Mouse (Mus musculus) megakaryocyte, embryonic 14.5 days (primary cell): ENCODE measurements around the gene Arhgef11.

Source experiments
- FLI1 ChIP-seq: IDR thresholded peaks from 2 replicates; pipeline ENCODE4 v1.6.1; 2012; ENCODE audit warnings: low read length, inconsistent platforms, mixed read lengths
- GATA1 ChIP-seq: IDR thresholded peaks from 3 replicates; pipeline ENCODE4 v1.6.1; 2012; ENCODE audit warnings: mixed read lengths, low read length, inconsistent platforms, borderline replicate concordance

DNA sequence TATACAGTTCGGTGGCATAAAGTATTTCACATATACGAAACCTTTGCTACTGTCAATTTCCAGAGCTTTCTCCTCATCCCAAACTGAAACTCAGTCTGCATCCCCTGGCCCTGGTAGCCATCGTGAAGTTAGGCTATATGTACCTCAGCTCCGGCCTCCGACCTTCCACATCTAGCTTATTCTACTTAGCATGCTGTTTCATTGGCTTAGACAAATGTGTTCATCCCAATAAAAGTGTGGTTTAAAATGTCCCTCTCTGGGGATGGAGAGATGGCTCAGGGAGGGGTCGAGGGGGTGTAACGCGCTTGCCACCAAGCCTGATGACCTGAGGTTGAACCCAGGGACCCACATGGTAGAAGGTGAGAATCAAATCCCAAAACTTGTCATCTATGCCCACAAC is 152.1 kb downstream of the Arhgef11 start:
- TF ChIP-seq GATA1 (no peak), FLI1 (no peak)
